Mouse (Mus musculus) cerebellum, adult 11-12 months (tissue): ENCODE measurements around the gene Ddx47.
A peak's percentile ranks its signal among the peaks of the same experiment; 100 is the strongest.

Experiments used
- DNase-seq: peaks from one replicate; pipeline ENCODE4 v3.0.0; 2022

Ddx47 gene

DNA sequence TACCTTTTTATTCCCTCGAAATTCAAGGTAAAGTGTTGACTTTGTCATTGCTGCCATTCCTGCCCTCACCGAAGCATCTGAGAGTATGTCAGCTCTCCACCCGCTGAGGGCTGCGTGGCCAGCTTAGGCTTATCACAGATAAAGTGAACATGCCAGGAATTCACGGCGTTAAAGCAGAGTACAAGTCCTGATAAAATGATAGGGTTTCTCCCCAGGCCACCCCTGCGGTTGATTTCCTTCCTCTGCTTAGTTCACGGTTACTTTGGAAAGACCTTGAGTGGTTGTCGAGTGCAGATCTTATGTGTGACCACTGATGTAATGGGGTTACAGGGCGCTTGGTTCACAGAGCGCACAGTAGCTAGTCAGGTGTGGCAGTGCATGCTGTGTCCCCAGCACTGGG is 5.8 kb downstream of the Ddx47 start:
- no peak for DNase-seq

GRCm38 (mm10) chr6:135019564-135019963 is 8.2 kb downstream of the Ddx47 start:
- DNase-seq, result no peak

DNA sequence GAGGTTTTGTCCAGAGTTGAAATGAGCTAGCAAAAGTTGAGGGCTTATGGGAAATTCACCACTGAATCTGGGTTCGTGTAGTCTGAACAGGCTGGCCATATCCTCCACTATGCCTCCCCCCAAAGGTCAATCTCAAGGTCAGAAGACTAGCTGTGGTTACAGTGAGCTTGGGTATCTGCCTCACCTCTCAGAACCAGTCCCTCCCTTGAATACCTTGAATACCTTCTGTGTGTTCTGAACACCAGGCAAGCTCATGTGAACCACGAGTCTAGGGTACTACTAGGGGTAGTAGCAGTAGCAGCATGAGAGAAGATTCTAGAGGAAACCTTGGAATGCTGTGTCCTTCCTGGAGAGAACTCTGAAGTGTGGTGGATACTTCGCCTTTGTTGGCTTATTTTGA is 10.2 kb downstream of the Ddx47 start:
- DNase-seq, result no peak

- no peak for DNase-seq
Observed at GRCm38 (mm10) chr6:135023379-135023778, 12.0 kb downstream of the Ddx47 start.

GRCm38 (mm10) chr6:135024781-135025420 is 13.5 kb downstream of the Ddx47 start:
- DNase-seq, result no peak

GRCm38 (mm10) chr6:135026232-135026631 is 14.8 kb downstream of the Ddx47 start:
- no peak for DNase-seq

- no peak for DNase-seq
Observed at GRCm38 (mm10) chr6:135026755-135027154, 15.3 kb downstream of the Ddx47 start.

- no peak for DNase-seq
Observed at GRCm38 (mm10) chr6:135029246-135029645, 17.8 kb downstream of the Ddx47 start.

- DNase-seq, result no peak
Observed at GRCm38 (mm10) chr6:135038674-135039073, 27.3 kb downstream of the Ddx47 start.

DNA sequence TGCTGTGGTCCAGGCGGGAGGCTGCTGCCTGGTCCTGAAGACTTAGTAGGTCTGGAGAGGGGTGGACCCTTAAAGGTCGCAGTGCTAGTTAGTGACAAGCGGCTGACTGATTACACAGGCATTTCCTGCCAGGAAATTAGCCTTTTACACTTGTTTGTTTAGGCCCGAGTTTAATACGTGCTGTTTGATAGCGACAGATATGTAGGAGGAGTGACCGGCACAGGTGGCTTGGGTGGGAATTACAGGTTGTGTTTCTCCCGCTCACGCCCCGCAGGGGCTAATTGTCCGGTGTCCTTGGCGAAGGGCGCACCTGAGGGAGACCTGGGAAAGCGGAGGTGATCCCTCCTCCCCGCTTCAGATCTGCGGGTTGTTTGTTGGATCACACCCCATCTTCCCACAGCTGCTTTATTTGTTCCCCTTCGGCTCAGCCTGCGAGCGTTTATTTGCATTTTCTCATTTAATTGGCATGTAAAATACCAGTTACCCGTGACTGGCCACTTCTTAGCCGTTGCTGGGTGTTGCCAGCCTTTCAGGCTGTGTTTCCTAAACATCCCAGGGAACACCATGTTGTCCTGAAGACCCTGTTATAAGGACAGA is 29.0 kb downstream of the Ddx47 start:
- DNase-seq, result peak; percentile 8

DNA sequence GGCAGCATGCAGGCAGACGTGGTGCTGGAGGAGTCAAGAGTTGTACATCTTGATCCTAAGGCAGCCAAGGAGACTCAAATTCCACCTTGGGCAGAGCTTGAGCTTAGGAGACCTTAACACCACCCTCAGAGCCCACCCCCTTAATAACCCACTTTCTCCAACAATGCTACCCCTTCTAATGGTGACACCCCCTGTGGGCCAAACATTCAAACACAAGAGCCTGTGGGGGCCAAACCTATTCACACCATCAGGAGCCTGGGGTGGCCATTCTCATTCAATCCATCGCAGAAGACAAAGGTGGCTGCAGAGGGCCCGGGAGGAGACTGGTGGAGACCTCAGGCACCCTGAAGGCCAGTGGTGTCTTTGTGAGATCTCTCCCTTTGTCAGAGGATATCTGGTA is 30.5 kb downstream of the Ddx47 start:
- no peak for DNase-seq

- no peak for DNase-seq
Observed at GRCm38 (mm10) chr6:135047276-135047675, 35.9 kb downstream of the Ddx47 start.

- no peak for DNase-seq
Observed at GRCm38 (mm10) chr6:135048509-135048908, 37.1 kb downstream of the Ddx47 start.

DNA sequence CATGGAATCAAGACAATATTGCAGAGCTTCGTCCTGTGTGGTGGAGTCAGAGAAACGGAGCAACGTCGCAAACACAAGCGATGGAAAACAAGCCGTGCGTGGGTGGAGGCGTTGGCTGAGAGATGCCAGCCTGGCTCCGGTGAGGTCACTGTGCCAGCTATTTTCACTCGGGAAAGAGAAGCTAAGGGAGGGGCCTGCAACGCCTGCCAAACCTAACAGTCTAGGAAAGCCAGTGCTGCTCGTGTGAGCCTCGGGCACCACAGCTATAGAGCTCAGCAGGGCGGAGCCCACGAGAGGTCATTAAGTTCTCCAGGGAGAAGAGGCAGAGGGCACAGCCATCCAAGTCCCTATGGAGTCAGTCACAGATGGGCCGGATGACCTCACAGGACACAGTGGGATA is 37.5 kb downstream of the Ddx47 start:
- peak; percentile 62 for DNase-seq

DNA sequence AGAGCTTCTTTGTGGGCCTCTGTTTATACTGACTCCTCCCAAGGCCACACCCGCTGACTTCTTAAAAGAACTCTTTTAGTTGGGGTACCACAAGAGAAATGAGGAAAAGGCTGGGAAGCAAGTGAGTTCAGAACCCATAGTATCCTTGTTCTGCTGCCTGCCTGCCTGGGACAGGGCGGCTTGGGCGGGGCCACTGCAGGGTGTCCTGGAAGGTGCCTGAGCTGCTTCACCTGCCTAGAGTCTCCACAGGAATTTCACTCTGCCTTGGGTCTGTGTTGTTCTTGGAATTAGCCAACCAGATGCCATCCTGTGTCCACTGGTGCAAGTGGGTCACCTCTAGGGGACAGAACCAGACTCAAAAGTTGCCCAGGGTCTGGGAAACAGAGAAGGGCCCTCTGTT is 42.4 kb downstream of the Ddx47 start:
- no peak for DNase-seq

GRCm38 (mm10) chr6:135055882-135056281 is 44.5 kb downstream of the Ddx47 start:
- DNase-seq, result no peak

DNA sequence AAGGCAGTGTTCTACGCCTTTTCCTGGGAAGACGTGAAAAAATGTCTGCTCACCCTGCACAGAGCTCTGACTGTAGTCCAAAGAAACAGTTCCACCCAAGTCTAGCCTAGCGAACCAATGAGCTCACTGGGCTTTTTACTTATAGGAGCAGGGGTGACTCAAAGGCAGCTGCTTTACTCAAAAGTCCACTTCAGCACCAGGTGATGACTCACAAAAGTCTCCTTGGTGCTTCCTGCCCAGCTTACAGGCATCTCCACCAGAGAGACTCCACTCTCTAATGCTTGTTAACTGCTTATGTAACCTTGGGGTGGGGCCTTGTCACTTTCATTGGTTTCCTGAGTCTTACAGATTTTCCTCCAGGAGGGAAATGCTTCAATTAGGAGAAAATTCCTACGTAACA is 49.3 kb downstream of the Ddx47 start:
- no peak for DNase-seq

DNA sequence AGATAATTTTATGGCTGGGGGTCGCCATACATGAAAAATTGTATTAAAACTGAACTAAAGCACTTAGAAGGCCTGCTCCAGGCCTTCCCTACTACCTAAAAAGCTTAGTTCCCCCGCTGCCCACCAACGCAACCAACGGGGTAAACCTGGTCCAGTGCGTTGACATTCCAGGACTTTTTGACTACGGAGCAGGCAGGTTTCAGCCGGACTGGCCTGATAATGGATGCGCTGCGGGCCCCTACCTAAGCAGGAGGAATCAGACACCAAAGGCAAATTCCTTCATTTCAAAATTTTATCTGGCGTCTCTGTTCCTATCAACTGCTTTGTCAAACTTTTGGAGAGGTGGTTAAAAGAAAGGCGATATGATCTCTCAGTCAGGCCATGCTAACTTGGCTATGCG is 53.2 kb downstream of the Ddx47 start:
- no peak for DNase-seq

DNA sequence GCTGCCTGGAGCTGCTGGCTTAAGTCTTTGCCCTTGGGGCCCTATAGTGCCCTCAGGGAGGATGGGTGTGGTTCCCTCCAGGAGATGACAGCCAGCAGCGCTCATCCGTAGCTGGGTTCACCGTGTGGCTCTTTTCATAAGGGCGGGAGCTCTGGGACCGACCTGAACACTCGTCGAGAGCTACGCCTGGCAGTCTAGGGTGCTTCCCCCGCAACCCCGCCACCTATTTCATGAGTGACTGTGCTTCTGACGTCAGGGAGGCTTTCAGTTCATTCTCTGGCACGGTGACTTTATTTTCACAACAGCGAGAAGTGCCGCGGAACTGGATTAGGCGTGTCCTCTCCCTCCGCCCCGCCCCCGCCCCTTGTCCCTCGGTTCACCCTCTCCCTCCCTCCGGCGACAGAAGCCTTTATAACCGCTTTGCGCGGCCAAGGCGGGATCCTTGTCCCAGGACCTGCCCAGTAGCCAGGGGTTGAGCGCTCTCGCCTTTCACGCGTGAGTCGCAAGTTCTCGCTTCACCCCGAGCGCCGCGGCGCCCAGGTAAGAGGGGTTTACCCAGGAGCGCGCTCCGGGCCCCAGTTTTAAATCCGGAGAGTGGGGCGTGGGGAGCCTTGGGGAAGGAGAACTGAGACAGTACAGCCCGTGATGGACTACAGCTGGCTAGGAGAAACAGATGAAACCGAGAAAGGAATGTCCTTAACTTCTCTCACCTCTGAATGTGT is 54.0 kb downstream of the Ddx47 start, which contains the start of gene Gprc5a:
Gene Gprc5a (plus strand): TSS at position 416 of the 722 bp plus-strand sequence.
- DNase-seq, result no peak

- DNase-seq, result no peak
Observed at GRCm38 (mm10) chr6:135066795-135067445, 55.5 kb downstream of the Ddx47 start.

GRCm38 (mm10) chr6:135068221-135068620 is 56.8 kb downstream of the Ddx47 start:
- DNase-seq, result no peak

- DNase-seq, result no peak
Observed at GRCm38 (mm10) chr6:135069856-135070255, 58.4 kb downstream of the Ddx47 start.

- DNase-seq, result no peak
Observed at GRCm38 (mm10) chr6:135070347-135070746, 58.9 kb downstream of the Ddx47 start.
